Mouse (Mus musculus): ENCODE measurements around the gene Fmnl2. TPM values are rescaled to one million over a fixed set of nuclear protein-coding genes. Genes with fewer than 3 reads are reported as not detected.

Fmnl2 gene
- total RNA-seq, 1 experiment from 2014 or later, result 20.6 TPM

DNA sequence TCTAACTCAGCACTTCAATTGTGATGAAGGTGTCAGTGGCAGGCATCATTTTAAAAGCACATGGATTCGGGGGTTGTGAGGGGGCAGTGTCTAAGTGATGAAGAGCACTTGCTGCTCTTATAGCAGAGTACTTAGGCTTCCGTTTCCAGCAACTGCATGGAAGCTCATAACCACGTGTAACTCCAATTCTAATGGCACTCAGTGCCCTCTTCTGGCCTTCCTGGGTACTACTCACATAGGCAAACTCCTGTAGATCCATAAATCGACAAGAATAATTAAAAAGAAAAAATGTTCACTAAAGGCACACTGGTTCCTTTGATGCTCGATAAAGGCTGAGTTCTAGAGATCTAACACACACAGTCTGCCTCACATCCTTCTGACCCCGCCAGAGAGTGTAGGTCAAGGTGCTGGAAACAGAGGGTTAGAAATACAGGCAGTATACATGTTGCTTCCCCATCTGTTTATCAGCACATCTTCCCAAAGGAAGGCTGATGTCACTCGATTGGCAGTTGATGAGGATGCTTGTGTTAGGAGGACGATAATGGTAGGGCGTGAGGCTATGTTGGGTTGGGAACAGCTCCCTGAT is 228.1 kb downstream of the Fmnl2 start:
- ATAC-seq (replicated peaks in 1 of 2; ENCODE audit: insufficient read depth in 1 of 2, low FRiP score in 2 of 2, low TSS enrichment in 1 of 2, low read depth in 1 of 2, poor library complexity in 2 of 2, severe bottlenecking in 2 of 2), result peak; percentile 68 to 76

DNA sequence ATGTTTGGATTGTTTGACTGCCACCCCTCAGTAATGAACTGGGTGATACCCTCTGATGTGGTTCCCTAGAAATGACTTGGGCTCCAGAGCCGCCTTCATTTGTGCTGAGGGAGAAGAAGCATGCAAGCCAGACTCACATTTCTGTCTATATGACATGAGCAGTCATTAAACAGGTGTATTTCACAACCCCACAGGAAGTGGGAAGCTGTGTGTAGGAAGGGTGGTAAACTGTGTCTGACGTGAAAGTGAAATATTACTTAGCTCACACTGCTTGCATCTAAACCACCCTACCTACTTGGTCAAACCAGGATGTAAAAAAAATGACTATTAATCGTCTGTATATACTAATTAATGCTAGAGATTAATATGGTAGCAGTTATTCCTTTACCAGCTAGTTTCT is 231.1 kb downstream of the Fmnl2 start:
- peak; percentile 53 to 64 for ATAC-seq (replicated peaks in 1 of 2; ENCODE audit: insufficient read depth in 1 of 2, low FRiP score in 2 of 2, low TSS enrichment in 1 of 2, low read depth in 1 of 2, poor library complexity in 2 of 2, severe bottlenecking in 2 of 2)

DNA sequence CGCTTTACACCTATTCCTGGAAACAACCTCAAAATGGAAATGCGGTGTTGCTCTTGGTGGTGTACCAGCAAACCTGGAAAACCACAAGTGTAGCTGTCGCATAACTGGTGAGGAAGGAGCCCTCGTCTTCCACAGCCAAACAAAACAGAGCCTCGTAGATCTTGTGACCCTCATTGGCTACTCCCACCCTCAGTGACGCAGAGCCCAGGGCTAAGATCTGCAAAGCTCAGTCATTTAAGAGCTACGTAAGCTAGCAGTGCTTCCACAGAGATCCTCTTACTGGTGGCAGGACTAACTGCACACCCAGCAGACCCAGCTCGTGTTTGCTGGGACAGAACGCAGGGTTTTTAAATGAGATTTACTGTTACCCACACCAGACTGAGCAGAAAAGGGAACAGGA is 237.4 kb downstream of the Fmnl2 start:
- ATAC-seq (replicated peaks in 1 of 2; ENCODE audit: insufficient read depth in 1 of 2, low FRiP score in 2 of 2, low TSS enrichment in 1 of 2, low read depth in 1 of 2, poor library complexity in 2 of 2, severe bottlenecking in 2 of 2), result peak; percentile 91 to 95

DNA sequence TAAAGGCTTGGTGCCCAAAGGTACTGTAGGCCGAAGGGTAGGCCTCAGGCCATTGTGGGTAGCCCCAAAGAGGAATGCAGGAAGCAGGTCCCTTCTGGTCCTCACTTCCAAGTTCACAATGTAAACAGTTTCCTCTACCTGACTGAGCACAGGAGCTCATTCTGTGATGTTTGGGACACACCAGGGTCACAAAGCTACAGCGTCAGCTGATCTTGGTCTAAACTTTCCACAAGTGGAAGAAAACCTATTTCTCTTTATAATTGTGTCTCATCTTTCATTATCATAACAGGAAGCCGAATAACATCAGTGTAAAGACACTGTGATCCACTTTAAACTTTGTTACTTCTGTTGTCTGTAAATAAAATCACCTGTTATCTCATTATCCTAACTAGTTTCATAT is 237.8 kb downstream of the Fmnl2 start:
- ATAC-seq (replicated peaks in 1 of 2; ENCODE audit: insufficient read depth in 1 of 2, low FRiP score in 2 of 2, low TSS enrichment in 1 of 2, low read depth in 1 of 2, poor library complexity in 2 of 2, severe bottlenecking in 2 of 2), result no peak

DNA sequence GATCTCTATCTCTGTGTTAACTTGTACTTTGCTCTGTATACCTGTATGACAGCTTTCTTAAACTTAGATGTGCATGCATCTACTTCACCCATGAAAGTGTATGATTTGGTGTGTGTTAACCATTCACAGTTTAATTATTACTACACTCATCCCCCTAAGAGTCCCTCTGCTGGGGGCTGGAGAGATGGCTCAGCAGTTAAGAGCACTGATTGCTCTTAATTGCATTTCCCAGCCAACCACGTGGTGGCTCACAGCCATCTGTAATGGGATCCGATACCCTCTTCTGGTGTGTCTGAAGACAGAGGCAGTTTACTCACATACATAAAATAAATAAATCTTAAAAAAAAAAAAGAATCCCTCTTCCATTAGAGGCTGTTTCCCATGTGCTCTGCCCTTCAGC is 242.4 kb downstream of the Fmnl2 start:
- no peak for ATAC-seq (replicated peaks in 1 of 2; ENCODE audit: insufficient read depth in 1 of 2, low FRiP score in 2 of 2, low TSS enrichment in 1 of 2, low read depth in 1 of 2, poor library complexity in 2 of 2, severe bottlenecking in 2 of 2)

DNA sequence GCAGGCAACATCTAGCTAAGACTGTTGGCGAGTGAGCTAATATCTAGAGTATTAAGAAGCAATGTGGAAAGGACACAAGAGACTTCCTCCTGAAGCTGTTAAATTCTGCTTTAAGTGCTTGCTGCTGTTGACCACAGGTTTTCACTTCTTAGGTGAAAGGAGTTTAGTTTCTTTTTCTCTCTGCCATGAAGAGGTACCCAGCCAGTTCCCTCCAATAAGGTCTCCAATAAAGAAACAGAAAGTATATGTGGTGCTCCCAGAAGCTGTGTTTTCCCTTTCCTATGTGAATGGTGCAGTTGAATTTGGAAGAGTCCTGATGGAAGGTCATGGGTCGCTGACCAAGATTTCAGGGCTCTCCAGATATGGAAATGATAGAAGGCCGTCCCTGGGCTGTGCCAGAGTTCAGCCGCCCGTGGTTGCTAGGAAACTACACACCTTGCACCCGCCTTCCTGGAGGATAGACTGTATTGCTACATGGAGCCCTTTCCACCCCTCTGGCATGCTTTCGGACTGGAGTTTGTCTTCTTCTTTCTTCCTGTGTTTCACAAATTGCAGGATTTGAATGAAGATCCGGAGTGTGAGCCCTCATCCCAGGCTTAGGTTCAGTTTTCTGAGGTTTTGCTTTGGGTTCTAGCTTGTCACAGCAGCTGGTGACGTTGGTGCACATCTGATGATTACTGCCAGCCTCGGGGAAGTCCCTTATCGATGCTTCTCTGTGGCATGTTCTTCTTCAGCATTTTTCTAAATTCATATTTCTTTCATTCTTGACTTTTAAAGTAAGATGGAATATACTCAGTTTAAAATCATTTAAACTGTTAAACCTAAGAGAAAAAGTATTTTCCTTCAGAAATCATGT is 244.5 kb downstream of the Fmnl2 start:
- ATAC-seq (replicated peaks in 1 of 2; ENCODE audit: insufficient read depth in 1 of 2, low FRiP score in 2 of 2, low TSS enrichment in 1 of 2, low read depth in 1 of 2, poor library complexity in 2 of 2, severe bottlenecking in 2 of 2), result no peak; a peak in 1 of 4 replicates

DNA sequence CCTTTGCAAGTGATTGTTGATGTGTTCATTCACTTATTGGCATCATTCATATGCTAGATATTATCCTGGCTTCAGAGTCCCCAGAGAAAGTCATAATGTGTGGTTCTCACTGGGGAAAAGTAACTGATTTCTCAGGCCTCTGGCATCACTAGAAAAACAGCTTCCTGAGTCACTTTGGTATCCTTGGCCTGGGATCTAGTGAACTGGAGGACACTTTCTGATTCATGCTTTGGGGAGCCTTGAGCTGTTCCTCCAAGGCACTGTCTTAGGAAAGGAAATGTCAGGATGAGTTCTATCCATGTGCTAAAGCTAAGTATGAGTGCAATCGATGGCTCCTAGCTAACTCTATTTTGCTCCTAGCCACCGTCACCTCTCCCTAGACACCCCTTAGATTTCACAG is 245.2 kb downstream of the Fmnl2 start:
- ATAC-seq (replicated peaks in 1 of 2; ENCODE audit: insufficient read depth in 1 of 2, low FRiP score in 2 of 2, low TSS enrichment in 1 of 2, low read depth in 1 of 2, poor library complexity in 2 of 2, severe bottlenecking in 2 of 2), result no peak

DNA sequence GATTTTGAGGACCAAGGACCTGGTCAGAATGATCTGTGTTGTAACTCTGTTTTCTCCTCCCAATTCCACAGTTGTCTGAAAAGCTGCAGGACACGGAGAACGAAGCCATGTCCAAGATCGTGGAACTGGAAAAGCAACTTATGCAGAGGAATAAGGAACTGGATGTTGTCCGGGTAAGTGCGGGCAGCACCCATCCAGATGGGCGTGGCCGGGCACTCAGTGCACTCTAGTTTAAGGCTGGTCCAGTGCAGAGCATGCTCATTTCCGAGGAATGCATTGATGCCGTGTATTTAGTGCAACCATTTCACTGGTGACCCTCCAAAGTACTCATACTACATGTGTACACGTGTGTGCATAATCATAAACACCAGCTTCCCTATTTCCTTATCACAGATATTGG is 247.7 kb downstream of the Fmnl2 start:
- no peak for ATAC-seq (replicated peaks in 1 of 2; ENCODE audit: insufficient read depth in 1 of 2, low FRiP score in 2 of 2, low TSS enrichment in 1 of 2, low read depth in 1 of 2, poor library complexity in 2 of 2, severe bottlenecking in 2 of 2)

DNA sequence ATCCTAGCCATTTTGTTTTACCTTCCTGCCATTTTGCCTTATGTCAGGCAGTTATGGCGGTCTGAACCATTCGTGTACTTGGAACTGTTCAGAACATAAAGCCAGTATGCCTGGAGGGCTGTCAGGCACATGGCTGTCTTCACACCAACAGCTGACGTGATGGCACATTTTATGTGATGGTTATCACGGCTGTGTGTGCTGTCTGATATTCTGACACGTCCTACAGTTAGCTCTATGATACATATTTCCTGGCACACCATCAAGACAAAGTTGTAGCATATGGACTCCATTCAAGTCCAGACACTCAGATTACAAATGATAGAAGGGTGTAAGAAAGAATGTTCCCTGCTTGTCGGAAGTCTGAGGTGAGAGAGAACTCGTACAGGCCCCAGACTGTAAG is 248.4 kb downstream of the Fmnl2 start:
- no peak for ATAC-seq (replicated peaks in 1 of 2; ENCODE audit: insufficient read depth in 1 of 2, low FRiP score in 2 of 2, low TSS enrichment in 1 of 2, low read depth in 1 of 2, poor library complexity in 2 of 2, severe bottlenecking in 2 of 2)

DNA sequence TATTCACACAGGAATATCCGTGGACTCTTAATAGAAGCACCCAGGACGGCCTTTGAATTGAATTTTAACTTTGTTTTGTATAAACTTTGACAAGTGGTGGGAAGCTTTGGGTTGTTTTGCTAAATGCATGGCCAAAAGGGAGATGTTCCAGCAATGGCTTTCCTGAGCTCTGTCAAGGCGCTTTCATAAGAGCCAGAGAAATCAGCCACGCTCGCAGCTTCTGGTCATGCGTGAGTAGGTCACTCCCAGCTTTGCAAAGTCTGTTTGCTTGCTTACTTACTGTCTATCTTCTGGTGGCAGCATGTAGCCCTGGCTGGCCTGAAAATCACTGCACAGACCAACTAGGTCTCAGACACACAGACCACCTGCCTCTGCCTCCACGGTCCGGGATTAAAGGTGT is 248.8 kb downstream of the Fmnl2 start:
- ATAC-seq (replicated peaks in 1 of 2; ENCODE audit: insufficient read depth in 1 of 2, low FRiP score in 2 of 2, low TSS enrichment in 1 of 2, low read depth in 1 of 2, poor library complexity in 2 of 2, severe bottlenecking in 2 of 2), result no peak

DNA sequence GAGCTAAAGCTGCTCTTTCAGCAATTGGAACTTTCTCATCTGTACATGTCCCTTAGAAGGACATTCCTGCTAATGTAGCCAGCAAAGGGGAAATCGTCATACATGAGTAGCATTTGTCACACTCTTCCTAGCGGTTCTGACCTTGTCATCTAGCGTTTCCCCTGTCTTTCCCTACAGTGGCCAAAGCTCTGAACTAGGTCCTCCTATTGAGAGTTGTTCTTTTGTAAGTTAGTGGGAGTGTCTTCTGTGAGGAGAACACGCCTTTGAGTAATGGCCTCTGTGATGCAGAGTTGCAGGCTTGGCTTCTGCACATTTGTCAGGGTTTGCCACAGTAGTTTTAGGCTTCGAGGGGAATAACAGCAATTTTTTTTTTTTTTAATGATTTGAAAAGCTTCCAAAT is 250.9 kb downstream of the Fmnl2 start:
- no peak for ATAC-seq (replicated peaks in 1 of 2; ENCODE audit: insufficient read depth in 1 of 2, low FRiP score in 2 of 2, low TSS enrichment in 1 of 2, low read depth in 1 of 2, poor library complexity in 2 of 2, severe bottlenecking in 2 of 2)

DNA sequence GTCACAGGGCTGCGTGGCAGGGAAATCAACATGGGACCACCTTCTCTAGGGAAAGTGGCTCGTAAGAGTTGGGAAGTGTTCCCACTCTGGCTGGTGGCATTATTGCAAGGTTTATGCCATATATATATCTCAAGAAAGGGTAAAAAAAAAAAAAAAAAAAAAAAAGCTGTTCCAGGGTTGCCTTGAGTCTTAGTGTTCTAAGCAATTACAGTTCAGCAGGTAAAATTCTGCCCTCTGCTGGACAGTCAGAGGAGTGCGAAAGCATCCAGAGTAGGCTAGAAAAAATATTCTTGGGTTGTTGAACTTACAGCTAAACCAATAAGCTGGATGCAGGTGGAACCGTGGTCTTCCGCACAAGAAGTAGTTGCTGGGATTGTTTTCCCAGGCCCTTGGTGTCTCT is 264.1 kb downstream of the Fmnl2 start:
- ATAC-seq (replicated peaks in 1 of 2; ENCODE audit: insufficient read depth in 1 of 2, low FRiP score in 2 of 2, low TSS enrichment in 1 of 2, low read depth in 1 of 2, poor library complexity in 2 of 2, severe bottlenecking in 2 of 2), result peak; percentile 67 to 74

DNA sequence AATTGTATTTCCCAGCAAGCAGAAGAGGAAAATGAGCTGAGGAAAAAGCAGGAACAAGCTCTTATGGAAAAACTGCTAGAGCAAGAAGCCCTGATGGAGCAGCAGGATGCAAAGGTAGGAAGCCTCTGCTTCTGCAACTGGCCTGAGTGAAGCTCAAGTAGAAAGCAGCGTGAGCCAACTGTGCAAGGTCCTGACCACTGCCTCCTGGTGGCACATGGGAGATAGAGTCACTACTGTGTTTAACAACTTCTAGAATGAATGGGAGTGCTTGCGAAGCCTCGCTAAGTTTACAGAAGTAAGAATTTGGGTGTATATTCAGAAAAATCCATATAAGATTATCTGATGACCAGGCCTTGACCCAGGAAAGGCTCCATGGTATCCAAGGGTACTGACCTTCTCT is 268.3 kb downstream of the Fmnl2 start:
- ATAC-seq (replicated peaks in 1 of 2; ENCODE audit: insufficient read depth in 1 of 2, low FRiP score in 2 of 2, low TSS enrichment in 1 of 2, low read depth in 1 of 2, poor library complexity in 2 of 2, severe bottlenecking in 2 of 2), result no peak

DNA sequence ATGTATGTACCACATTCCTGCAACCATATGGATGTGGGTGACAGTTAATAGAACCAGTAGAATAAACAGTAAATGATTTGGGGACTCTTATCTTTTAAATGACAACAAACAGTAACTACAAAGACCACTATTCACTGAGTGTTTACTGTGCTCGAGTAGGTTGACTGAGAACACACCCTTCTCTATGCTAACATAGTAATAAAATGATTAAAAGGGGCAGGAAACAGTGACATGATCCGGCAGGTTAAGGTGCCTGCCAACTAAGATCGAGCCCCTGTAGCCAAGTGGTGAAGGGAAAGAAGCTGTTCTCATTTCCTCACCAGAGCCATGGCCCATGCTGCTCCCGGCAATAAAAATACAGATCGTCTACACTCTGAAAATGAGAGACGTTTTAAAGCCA is 271.4 kb downstream of the Fmnl2 start:
- no peak for ATAC-seq (replicated peaks in 1 of 2; ENCODE audit: insufficient read depth in 1 of 2, low FRiP score in 2 of 2, low TSS enrichment in 1 of 2, low read depth in 1 of 2, poor library complexity in 2 of 2, severe bottlenecking in 2 of 2)

DNA sequence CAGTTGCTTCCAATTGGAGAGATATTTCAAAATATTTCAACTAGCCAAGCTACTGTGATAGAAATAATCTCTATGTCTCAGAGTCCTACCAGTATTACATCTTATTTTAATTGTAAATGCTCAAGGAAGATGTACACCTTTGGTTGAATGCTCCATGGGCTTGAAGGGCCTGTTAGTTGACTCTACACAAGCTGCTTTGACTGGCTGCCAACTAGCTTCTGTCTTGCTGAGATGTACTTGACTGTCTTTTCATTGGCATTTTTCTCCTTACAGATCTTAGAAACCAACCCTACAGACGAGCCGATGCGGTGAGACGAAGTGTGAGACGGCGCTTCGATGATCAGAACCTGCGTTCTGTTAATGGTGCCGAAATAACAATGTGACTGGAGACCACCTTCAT is 273.9 kb downstream of the Fmnl2 start:
- ATAC-seq (replicated peaks in 1 of 2; ENCODE audit: insufficient read depth in 1 of 2, low FRiP score in 2 of 2, low TSS enrichment in 1 of 2, low read depth in 1 of 2, poor library complexity in 2 of 2, severe bottlenecking in 2 of 2), result no peak

DNA sequence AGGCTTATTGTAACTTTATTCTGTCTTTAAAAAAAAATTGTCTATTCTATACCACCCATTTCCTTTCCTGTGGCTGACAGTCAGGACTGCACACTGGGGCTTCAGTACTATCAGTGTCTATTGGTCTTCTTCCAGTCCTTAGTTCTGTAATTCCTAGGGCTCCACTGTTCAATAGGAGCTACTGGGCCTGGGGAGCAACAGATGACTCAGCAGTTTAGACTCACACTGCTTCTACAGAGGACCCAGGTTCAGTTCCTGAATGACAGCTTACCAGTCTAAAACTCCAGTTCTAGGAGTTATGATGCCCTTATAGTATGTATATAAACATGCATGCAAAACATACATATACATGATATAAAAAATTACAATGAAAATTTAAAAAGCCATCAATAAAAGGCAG is 289.2 kb downstream of the Fmnl2 start:
- ATAC-seq (replicated peaks in 1 of 2; ENCODE audit: insufficient read depth in 1 of 2, low FRiP score in 2 of 2, low TSS enrichment in 1 of 2, low read depth in 1 of 2, poor library complexity in 2 of 2, severe bottlenecking in 2 of 2), result no peak

DNA sequence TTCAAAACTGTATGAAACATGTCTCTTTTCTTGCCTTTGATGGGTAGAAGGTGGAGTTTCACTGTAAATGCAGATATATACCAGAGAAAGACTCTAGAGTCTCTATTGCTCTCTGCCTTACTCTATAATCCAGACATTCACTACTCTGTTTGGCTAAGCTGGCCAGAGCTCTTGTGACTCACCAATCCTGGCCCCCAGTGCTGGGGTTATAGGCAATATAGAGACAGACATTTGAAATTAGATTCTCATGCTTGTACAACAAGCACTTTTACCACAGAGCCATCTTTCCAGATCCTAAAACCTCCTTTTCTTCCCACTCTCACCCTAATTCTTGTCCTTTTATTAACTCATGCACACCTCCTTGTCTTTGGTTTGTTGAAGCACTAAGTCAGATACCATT is 316.3 kb downstream of the Fmnl2 start:
- ATAC-seq (replicated peaks in 1 of 2; ENCODE audit: insufficient read depth in 1 of 2, low FRiP score in 2 of 2, low TSS enrichment in 1 of 2, low read depth in 1 of 2, poor library complexity in 2 of 2, severe bottlenecking in 2 of 2), result no peak

DNA sequence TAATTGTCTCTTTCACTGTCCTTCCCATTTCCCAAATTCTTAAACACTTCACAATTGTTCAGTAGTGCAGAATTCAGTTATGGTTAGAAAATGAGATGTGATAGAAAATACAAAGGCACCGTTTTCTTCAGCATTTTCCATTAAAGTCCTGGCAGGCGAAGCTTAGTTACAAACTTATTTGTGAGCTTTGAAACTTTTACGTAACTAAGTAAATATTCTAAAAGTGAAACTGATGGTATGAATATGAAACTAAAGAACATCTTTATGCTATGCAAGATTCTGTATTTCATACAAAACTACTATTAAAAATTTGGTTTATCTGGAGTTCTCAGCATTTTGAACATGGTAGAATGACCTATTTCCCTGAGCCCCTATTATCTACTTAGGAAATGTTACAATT is 321.3 kb downstream of the Fmnl2 start:
- ATAC-seq (replicated peaks in 1 of 2; ENCODE audit: insufficient read depth in 1 of 2, low FRiP score in 2 of 2, low TSS enrichment in 1 of 2, low read depth in 1 of 2, poor library complexity in 2 of 2, severe bottlenecking in 2 of 2), result no peak

DNA sequence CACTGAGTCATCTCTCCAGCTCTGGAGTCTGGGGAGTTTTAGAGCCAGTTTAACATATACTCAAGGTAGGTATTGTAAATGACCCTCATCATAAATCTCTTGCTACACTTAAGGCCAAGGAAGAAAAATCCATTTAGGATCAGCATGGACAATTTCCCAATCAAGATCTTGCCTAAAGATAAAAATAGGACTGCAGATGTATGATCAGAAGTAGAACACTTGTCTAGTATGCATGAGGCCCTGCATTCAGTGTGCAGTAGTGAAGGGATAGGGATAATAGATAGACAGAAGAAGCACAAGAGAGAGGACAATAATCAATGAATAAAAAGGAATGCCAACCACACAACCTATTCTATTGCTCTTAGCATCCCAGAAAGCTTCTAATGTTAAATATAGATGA is 322.2 kb downstream of the Fmnl2 start:
- ATAC-seq (replicated peaks in 1 of 2; ENCODE audit: insufficient read depth in 1 of 2, low FRiP score in 2 of 2, low TSS enrichment in 1 of 2, low read depth in 1 of 2, poor library complexity in 2 of 2, severe bottlenecking in 2 of 2), result no peak

All from hematopoietic stem cell, adult 5-6 weeks (primary cell).